ENCODE assay signal across 9 mouse cellular contexts in the genomic region with DNA sequence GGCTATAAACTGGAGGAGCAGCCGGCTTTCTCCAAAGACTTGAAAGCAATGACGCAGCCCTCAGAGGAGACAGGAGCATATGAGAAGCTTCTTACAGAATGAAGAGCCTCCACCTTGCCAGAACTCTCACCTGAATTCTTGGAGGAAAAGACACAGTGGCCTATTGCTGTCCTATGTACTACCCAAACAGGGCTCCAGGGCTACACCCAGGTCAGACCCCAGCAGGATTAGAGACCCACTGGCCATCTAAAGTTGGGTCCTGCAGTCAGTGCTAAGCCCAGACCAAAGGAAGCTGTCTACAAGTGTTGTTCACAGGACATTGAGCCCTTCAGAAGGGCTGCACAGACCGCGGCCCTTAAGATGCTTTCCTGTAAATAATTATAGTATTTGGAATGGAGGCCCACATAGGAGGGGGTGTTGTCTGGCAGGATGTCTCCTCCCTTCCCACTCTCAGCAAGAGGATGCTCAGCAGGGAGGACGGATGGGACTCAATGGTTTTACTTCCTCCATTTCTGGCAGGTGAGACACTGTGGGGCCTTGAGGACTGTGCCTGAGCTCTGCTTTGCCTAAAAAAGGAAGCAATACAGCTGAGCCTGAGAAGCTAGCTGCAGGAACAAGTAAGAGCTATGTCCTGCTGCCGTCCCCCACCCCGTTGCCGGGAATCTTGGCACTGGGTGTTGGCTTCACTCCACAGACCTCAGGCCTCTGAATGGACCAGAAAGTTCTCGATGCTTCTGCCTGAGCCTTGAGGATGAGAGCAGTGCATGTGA. TPM values are rescaled to one million over a fixed set of nuclear protein-coding genes. Genes with fewer than 3 reads are reported as not detected.
DNase-seq lines count a peak whose midpoint lies in the region; ATAC-seq and TF ChIP-seq lines count a peak whose summit lies in the region.
"Had no signal": no experiment of that assay in that cellular context is flagged by ENCODE, and none has a peak within 500 bp of the region (broad histone marks: within the 10 kb centered on the region; RNA-seq: fewer than 3 reads in every experiment).

No protein-coding gene starts in this region.

- TF ChIP-seq EP300 in heart, postnatal 0 days (IDR thresholded peaks at IDR 0.05; ENCODE audit: low read depth) = peak; percentile 56; the same call in 1 of the 2 replicates

- peaks cover 49% of the 10 kb centered on the region for H3K27me3 ChIP-seq in forebrain, embryonic 13.5 days
- H3K27me3 ChIP-seq in heart, postnatal 0 days (ENCODE audit: control insufficient read depth, insufficient read depth, low read length) = peaks cover 5% of the 10 kb centered on the region; the same call in 1 of the 2 replicates
- H3K27me3 ChIP-seq in splenic B cell, adult 2 months (ENCODE audit: control insufficient read depth, insufficient read depth, low read length, poor library complexity, severe bottlenecking) = no peaks in the 10 kb centered on the region

- TF ChIP-seq CTCF in heart, postnatal 0 days (IDR thresholded peaks at IDR 0.05; ENCODE audit: low read depth) = no peak

- no peaks in the 10 kb centered on the region for H3K9me3 ChIP-seq in forebrain, embryonic 13.5 days (replicated peaks)
- H3K9me3 ChIP-seq in heart, postnatal 0 days (replicated peaks; ENCODE audit: control insufficient read depth, low read length) = no peaks in the 10 kb centered on the region

- H3K27ac ChIP-seq in forebrain, embryonic 13.5 days = no peak overlapping the region
- H3K27ac ChIP-seq in heart, postnatal 0 days (ENCODE audit: low read depth) = peak overlapping the region; percentile 80

- peak overlapping the region; percentile 36; the same call in 1 of the 2 replicates for H3K4me3 ChIP-seq in forebrain, embryonic 13.5 days
- H3K4me3 ChIP-seq in heart, postnatal 0 days (ENCODE audit: low read depth, low read length) = peak overlapping the region; percentile 40; the same call in 1 of the 2 replicates

- H3K4me2 ChIP-seq in forebrain, embryonic 13.5 days = peak overlapping the region; percentile 65
- H3K4me2 ChIP-seq in heart, postnatal 0 days (ENCODE audit: low read depth, low read length) = peak overlapping the region; percentile 66

- peaks cover 23% of the 10 kb centered on the region for H3K4me1 ChIP-seq in forebrain, embryonic 13.5 days
- peaks cover 32% of the 10 kb centered on the region for H3K4me1 ChIP-seq in heart, postnatal 0 days (ENCODE audit: control insufficient read depth, insufficient read depth)

- peak; percentile 46 for DNase-seq in 3134 (ENCODE audit: extremely low read depth, insufficient read length, low spot score)
- peak; percentile 53 for DNase-seq in adrenal gland, postnatal 10 days
- peak; percentile 52 for DNase-seq in heart, postnatal 0 days (ENCODE audit: low spot score)
- DNase-seq in kidney, postnatal 10 days = peak; percentile 82
- peak; percentile 43 for DNase-seq in lung, postnatal 36 days
- peak; percentile 67 for DNase-seq in splenic B cell, adult 2 months (ENCODE audit: low read depth, low spot score)
- DNase-seq in embryo, embryonic 10.5 days (ENCODE audit: low spot score) = no peak

- WGBS in forebrain, embryonic 13.5 days = 56% methylated on average over 9 of the region's 9 CpGs
- 16% methylated on average over 9 of the region's 9 CpGs for WGBS in heart, postnatal 0 days

- no peaks in the 10 kb centered on the region for H3K36me3 ChIP-seq in forebrain, embryonic 13.5 days (ENCODE audit: poor library complexity, severe bottlenecking)
- no peaks in the 10 kb centered on the region for H3K36me3 ChIP-seq in heart, postnatal 0 days (replicated peaks; ENCODE audit: control insufficient read depth, insufficient read depth, low read length)
- H3K36me3 ChIP-seq in splenic B cell, adult 2 months (ENCODE audit: control insufficient read depth, insufficient read depth, low read length, poor library complexity, severe bottlenecking) = no peaks in the 10 kb centered on the region

- ATAC-seq in forebrain, embryonic 13.5 days = no peak
- peak; percentile 47 for ATAC-seq in heart, postnatal 0 days (ENCODE audit: insufficient read depth, low read depth)

- H3K9ac ChIP-seq in forebrain, embryonic 13.5 days = peak overlapping the region; percentile 50; the same call in 1 of the 2 replicates
- peak overlapping the region; percentile 16; the same call in 1 of the 2 replicates for H3K9ac ChIP-seq in heart, postnatal 0 days (replicated peaks; ENCODE audit: low read depth, low read length)

RNA-seq across cellular contexts. Expression of gene Vwa1, which starts 0.7 kb away (rescaled TPM):
- 1 to 10 TPM; 6.6 to 7.9 TPM for total RNA-seq in adrenal gland, postnatal 10 days (2021)
- polyA plus RNA-seq in forebrain, embryonic 13.5 days (2015; fragmentation: Nextera tagmentation; extraction: Ambion mirVana) = 15.1 and 15.3 TPM in 2 replicates
- total RNA-seq in heart, postnatal 0 days (2014; rRNA removed; ENCODE audit: low replicate concordance) = 15.5 and 20.0 TPM in 2 replicates
- 7.1 and 7.5 TPM in 2 replicates for polyA plus RNA-seq in heart, postnatal 0 days (2015; fragmentation: Nextera tagmentation; extraction: Ambion mirVana)

RNA-seq across cellular contexts. Expression of gene Tmem88b, which starts 10.5 kb away (rescaled TPM):
- 1 to 10 TPM in 1 of 2 experiments, under 1 TPM in 1; 0.54 to 1.4 TPM for total RNA-seq in adrenal gland, postnatal 10 days (2021)
- 0.20 and 0.45 TPM in 2 replicates for polyA plus RNA-seq in forebrain, embryonic 13.5 days (2015; fragmentation: Nextera tagmentation; extraction: Ambion mirVana)
- 3.4 and 4.2 TPM in 2 replicates for total RNA-seq in heart, postnatal 0 days (2014; rRNA removed; ENCODE audit: low replicate concordance)
- 2.5 and 2.9 TPM in 2 replicates for polyA plus RNA-seq in heart, postnatal 0 days (2015; fragmentation: Nextera tagmentation; extraction: Ambion mirVana)

RNA-seq across cellular contexts. Expression of gene Atad3a, which starts 14.3 kb away (rescaled TPM):
- total RNA-seq in adrenal gland, postnatal 10 days (2021) = 100 to 1,000 TPM; 118 to 141 TPM
- polyA plus RNA-seq in forebrain, embryonic 13.5 days (2015; fragmentation: Nextera tagmentation; extraction: Ambion mirVana) = 79.2 and 93.3 TPM in 2 replicates
- 123 and 128 TPM in 2 replicates for total RNA-seq in heart, postnatal 0 days (2014; rRNA removed; ENCODE audit: low replicate concordance)
- 85.3 and 99.3 TPM in 2 replicates for polyA plus RNA-seq in heart, postnatal 0 days (2015; fragmentation: Nextera tagmentation; extraction: Ambion mirVana)

RNA-seq across cellular contexts. Expression of gene Ankrd65, which starts 15.1 kb away (rescaled TPM):
- not detected for total RNA-seq in adrenal gland, postnatal 10 days (2021)
- polyA plus RNA-seq in forebrain, embryonic 13.5 days (2015; fragmentation: Nextera tagmentation; extraction: Ambion mirVana) = 0.18 TPM in 1 of 2 replicates, not detected in the other
- not detected in 2 replicates for total RNA-seq in heart, postnatal 0 days (2014; rRNA removed; ENCODE audit: low replicate concordance)
- 0.26 TPM in 1 of 2 replicates, not detected in the other for polyA plus RNA-seq in heart, postnatal 0 days (2015; fragmentation: Nextera tagmentation; extraction: Ambion mirVana)
- total RNA-seq: adrenal gland, adult 18-20 months had no signal

RNA-seq across cellular contexts. Expression of gene Mrpl20, which starts 27.5 kb away (rescaled TPM):
- total RNA-seq in adrenal gland, postnatal 10 days (2021) = 100 to 1,000 TPM; 149 to 168 TPM
- 251 and 266 TPM in 2 replicates for polyA plus RNA-seq in forebrain, embryonic 13.5 days (2015; fragmentation: Nextera tagmentation; extraction: Ambion mirVana)
- total RNA-seq in heart, postnatal 0 days (2014; rRNA removed; ENCODE audit: low replicate concordance) = 32.2 and 91.4 TPM in 2 replicates
- 188 and 207 TPM in 2 replicates for polyA plus RNA-seq in heart, postnatal 0 days (2015; fragmentation: Nextera tagmentation; extraction: Ambion mirVana)
